Comparison of ENCODE assay signal across 8 mouse cellular contexts in the genomic region with DNA sequence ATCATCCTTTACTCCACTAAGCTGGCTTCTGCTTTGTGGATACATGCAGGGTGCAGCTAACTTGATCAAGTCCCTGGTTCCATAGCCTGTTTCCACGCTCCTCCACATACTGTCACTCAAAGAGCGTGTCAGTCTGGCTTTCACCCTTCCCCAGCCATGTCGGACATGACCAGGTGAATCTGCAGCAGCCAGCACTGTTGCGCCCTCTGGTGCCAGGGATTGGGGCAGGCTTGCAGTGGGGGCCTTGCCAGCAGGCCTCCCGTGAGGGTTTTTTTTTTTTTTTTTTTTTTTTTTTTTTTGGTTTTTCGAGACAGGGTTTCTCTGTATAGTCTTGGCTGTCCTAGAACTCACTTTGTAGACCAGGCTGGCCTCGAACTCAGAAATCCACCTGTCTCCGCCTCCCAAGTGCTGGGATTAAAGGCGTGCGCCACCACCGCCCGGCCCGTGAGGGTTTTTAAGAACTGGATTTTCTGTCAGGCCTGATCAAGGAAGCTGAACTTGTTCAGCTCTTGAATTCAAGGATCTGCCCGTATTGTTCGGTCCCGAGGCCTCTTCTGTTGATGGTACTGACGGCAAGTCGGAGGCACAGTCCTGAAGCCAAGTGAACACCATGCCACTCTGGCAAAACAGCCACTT. TPM values are rescaled to one million over a fixed set of nuclear protein-coding genes. Genes with fewer than 3 reads are reported as not detected.
DNase-seq lines count a peak whose midpoint lies in the region; ATAC-seq and TF ChIP-seq lines count a peak whose summit lies in the region.

No protein-coding gene starts in this region.

- no peak overlapping the region for H3K27ac ChIP-seq in limb, embryonic 11.5 days (replicated peaks; ENCODE audit: low read depth, low read length)
- H3K27ac ChIP-seq in limb, embryonic 10.5 days: no peak overlapping the region
- no peak overlapping the region for H3K27ac ChIP-seq in intestine, embryonic 14.5 days (ENCODE audit: low read depth)
- no peak overlapping the region for H3K27ac ChIP-seq in lung, postnatal 0 days (ENCODE audit: low read length)

- TF ChIP-seq EP300 in lung, postnatal 0 days (IDR thresholded peaks at IDR 0.05): no peak

- H3K27me3 ChIP-seq in limb, embryonic 11.5 days (ENCODE audit: control insufficient read depth, insufficient read depth, low read length): no peaks in the 10 kb centered on the region
- no peaks in the 10 kb centered on the region for H3K27me3 ChIP-seq in limb, embryonic 10.5 days (ENCODE audit: low read depth, poor library complexity, severe bottlenecking)
- no peaks in the 10 kb centered on the region for H3K27me3 ChIP-seq in intestine, embryonic 14.5 days (replicated peaks; ENCODE audit: control insufficient read depth, insufficient read depth, low read length)
- H3K27me3 ChIP-seq in lung, postnatal 0 days (replicated peaks; ENCODE audit: insufficient read depth, low read length): no peaks in the 10 kb centered on the region

- H3K9ac ChIP-seq in limb, embryonic 11.5 days (ENCODE audit: low read length): no peak overlapping the region
- H3K9ac ChIP-seq in intestine, embryonic 14.5 days (ENCODE audit: low read length): no peak overlapping the region
- no peak overlapping the region for H3K9ac ChIP-seq in lung, postnatal 0 days (replicated peaks; ENCODE audit: low read depth)

- H3K4me2 ChIP-seq in limb, embryonic 11.5 days (ENCODE audit: low read depth, severe bottlenecking): no peak overlapping the region
- no peak overlapping the region for H3K4me2 ChIP-seq in intestine, embryonic 14.5 days (ENCODE audit: low read length)
- H3K4me2 ChIP-seq in lung, postnatal 0 days (replicated peaks; ENCODE audit: low read depth, low read length): no peak overlapping the region

- no peaks in the 10 kb centered on the region for H3K9me3 ChIP-seq in limb, embryonic 11.5 days (ENCODE audit: control insufficient read depth, low read length)
- H3K9me3 ChIP-seq in limb, embryonic 10.5 days (replicated peaks): no peaks in the 10 kb centered on the region
- no peaks in the 10 kb centered on the region for H3K9me3 ChIP-seq in intestine, embryonic 14.5 days (ENCODE audit: control insufficient read depth, low read length)
- no peaks in the 10 kb centered on the region for H3K9me3 ChIP-seq in lung, postnatal 0 days (ENCODE audit: low read length)

- peak; percentile 82 for TF ChIP-seq CTCF in lung, postnatal 0 days (IDR thresholded peaks at IDR 0.05)

- DNase-seq in limb, embryonic 11.5 days (ENCODE audit: low spot score): peak; percentile 59
- no peak for DNase-seq in limb, embryonic 10.5 days (ENCODE audit: low spot score)
- DNase-seq in Muller cell, postnatal 12 days (ENCODE audit: inconsistent ontology term): peak; percentile 62
- peak; percentile 78 to 88 for DNase-seq in cerebellum, postnatal 14 days
- DNase-seq in intestine, embryonic 14.5 days (ENCODE audit: low spot score): peak; percentile 74
- peak; percentile 72 for DNase-seq in lung, postnatal 0 days (ENCODE audit: low spot score)
- DNase-seq in thymus, adult 18-20 months: peak; percentile 56 to 66
- no peak for DNase-seq in left cerebral cortex, postnatal 25 days (ENCODE audit: low spot score in 2 of 2)

- peaks cover 48% of the 10 kb centered on the region for H3K36me3 ChIP-seq in limb, embryonic 11.5 days (ENCODE audit: control insufficient read depth, insufficient read depth, low read length)
- H3K36me3 ChIP-seq in limb, embryonic 10.5 days: peaks cover 98% of the 10 kb centered on the region
- peaks cover 90% of the 10 kb centered on the region for H3K36me3 ChIP-seq in intestine, embryonic 14.5 days (ENCODE audit: control insufficient read depth, insufficient read depth, low read length)
- H3K36me3 ChIP-seq in lung, postnatal 0 days (ENCODE audit: insufficient read depth, low read length): peaks cover 48% of the 10 kb centered on the region

- intact Hi-C loops in left cerebral cortex, postnatal 25 days (cut with DNase I): loop anchor here (5.0 kb wide), 1 partner anchor 55 kb away; no protein-coding TSS in a partner anchor

- H3K4me1 ChIP-seq in limb, embryonic 11.5 days (ENCODE audit: control insufficient read depth, insufficient read depth, low read length): no peaks in the 10 kb centered on the region
- H3K4me1 ChIP-seq in limb, embryonic 10.5 days: no peaks in the 10 kb centered on the region
- no peaks in the 10 kb centered on the region for H3K4me1 ChIP-seq in intestine, embryonic 14.5 days (replicated peaks; ENCODE audit: control insufficient read depth, insufficient read depth, low read length)
- H3K4me1 ChIP-seq in lung, postnatal 0 days (ENCODE audit: insufficient read depth, low read depth, low read length): no peaks in the 10 kb centered on the region

- ATAC-seq in limb, embryonic 11.5 days (ENCODE audit: insufficient number of reproducible peaks, low FRiP score, low TSS enrichment, low read depth): no peak
- no peak for ATAC-seq in intestine, embryonic 14.5 days (replicated peaks; ENCODE audit: low FRiP score, low TSS enrichment, low read depth)
- peak; percentile 76 for ATAC-seq in lung, postnatal 0 days

- WGBS in limb, embryonic 11.5 days: 88% methylated on average over 17 of the region's 18 CpGs
- 90% methylated on average over 17 of the region's 18 CpGs for WGBS in limb, embryonic 10.5 days
- WGBS in intestine, embryonic 14.5 days: 77% methylated on average over 15 of the region's 18 CpGs
- WGBS in lung, postnatal 0 days: 77% methylated on average over 15 of the region's 18 CpGs

- H3K4me3 ChIP-seq in limb, embryonic 11.5 days (ENCODE audit: low read depth, low read length): no peak overlapping the region
- no peak overlapping the region for H3K4me3 ChIP-seq in limb, embryonic 10.5 days
- no peak overlapping the region for H3K4me3 ChIP-seq in intestine, embryonic 14.5 days (ENCODE audit: low read depth, low read length)
- H3K4me3 ChIP-seq in lung, postnatal 0 days (ENCODE audit: low read depth, low read length): no peak overlapping the region

RNA-seq across cellular contexts. Expression of a gene that starts 41.1 kb away (rescaled TPM):
- 62.5 and 72.5 TPM in 2 replicates for polyA plus RNA-seq in limb, embryonic 11.5 days (2014; fragmentation: Nextera tagmentation; extraction: Ambion mirVana)
- 71.2 and 80.3 TPM in 2 replicates for polyA plus RNA-seq in limb, embryonic 10.5 days (2016; fragmentation: Nextera tagmentation; extraction: Ambion mirVana)
- 48.4 and 52.8 TPM in 2 replicates for polyA plus RNA-seq in intestine, embryonic 14.5 days (2014; fragmentation: Nextera tagmentation; extraction: Ambion mirVana)
- polyA plus RNA-seq in lung, postnatal 0 days (2015; fragmentation: Nextera tagmentation; extraction: Ambion mirVana): 21.2 and 24.6 TPM in 2 replicates
- 100 to 1,000 TPM; 240 TPM for total RNA-seq in left cerebral cortex, postnatal 25 days (2021)

RNA-seq across cellular contexts. Expression of a gene that starts 44.4 kb away (rescaled TPM):
- polyA plus RNA-seq in limb, embryonic 11.5 days (2014; fragmentation: Nextera tagmentation; extraction: Ambion mirVana): 18.7 TPM in 2 replicates
- polyA plus RNA-seq in limb, embryonic 10.5 days (2016; fragmentation: Nextera tagmentation; extraction: Ambion mirVana): 21.1 and 24.1 TPM in 2 replicates
- polyA plus RNA-seq in intestine, embryonic 14.5 days (2014; fragmentation: Nextera tagmentation; extraction: Ambion mirVana): 26.9 and 27.6 TPM in 2 replicates
- 9.2 TPM in 2 replicates for polyA plus RNA-seq in lung, postnatal 0 days (2015; fragmentation: Nextera tagmentation; extraction: Ambion mirVana)
- 10 to 100 TPM; 21.4 to 24.4 TPM for total RNA-seq in left cerebral cortex, postnatal 25 days (2021)

Comparison
In these comparisons a context has a peak if more than half of its experiments do, and no peak if none do; other contexts are left out.
1. DNase-seq: peak in limb, embryonic 11.5 days (single experiment), Muller cell, postnatal 12 days (single experiment), cerebellum, postnatal 14 days (2 of 2), intestine, embryonic 14.5 days (single experiment), lung, postnatal 0 days (single experiment) and thymus, adult 18-20 months (2 of 2); none in limb, embryonic 10.5 days (single experiment) and left cerebral cortex, postnatal 25 days (0 of 2).